Mouse (Mus musculus) v-Abl transformed pro-B cells (cell line): ENCODE results near the gene Slc11a2.
"Not testable (repeated sequence)": the region's sequence is repeated elsewhere in the genome, so short reads cannot be mapped to it uniquely, and the experiment has no call there.

Experiments used
- in situ Hi-C, 2 experiments: fragments of 400-800 bp; cut with MboI; formaldehyde crosslinking; loops; one replicate each; pipeline ENCODE4 v1.15.1; 2025; ENCODE audit not compliant: unreplicated experiment in 2 of 2

The Slc11a2 gene

GRCm38 (mm10) chr15:100443126-100443922, 18.5 kb upstream of the Slc11a2 start:
- in situ Hi-C loops = loop anchor here (10.0 kb wide), 2 partner anchors 49 to 59 kb away; no protein-coding TSS in a partner anchor

GRCm38 (mm10) chr15:100436518-100436917, 11.6 kb upstream of the Slc11a2 start:
- in situ Hi-C loops = no loop called here

- in situ Hi-C loops = no loop called here
These were observed 11.2 kb upstream of the Slc11a2 start for GRCm38 (mm10) chr15:100436112-100436511.

- in situ Hi-C loops = no loop called here
These were observed 8.4 kb upstream of the Slc11a2 start for GRCm38 (mm10) chr15:100433234-100433633.

- in situ Hi-C loops = no loop called here
These were observed 5.2 kb upstream of the Slc11a2 start for GRCm38 (mm10) chr15:100429959-100430565.

GRCm38 (mm10) chr15:100428296-100428905, 3.5 kb upstream of the Slc11a2 start:
- in situ Hi-C loops = no loop called here

- in situ Hi-C loops = no loop called here
These were observed 956 bp downstream of the Slc11a2 start for GRCm38 (mm10) chr15:100423916-100424315.

- in situ Hi-C loops = no loop called here
These were observed 1.7 kb downstream of the Slc11a2 start for GRCm38 (mm10) chr15:100422899-100423860.

GRCm38 (mm10) chr15:100422476-100422875, 2.4 kb downstream of the Slc11a2 start:
- in situ Hi-C loops = no loop called here

- in situ Hi-C loops = not testable (repeated sequence)
These were observed 3.1 kb downstream of the Slc11a2 start, which contains the start of gene Gm5475 for GRCm38 (mm10) chr15:100421758-100422197. TSS of gene Gm5475 (plus strand) at chr15:100422147.

GRCm38 (mm10) chr15:100421059-100421757, 3.7 kb downstream of the Slc11a2 start:
- in situ Hi-C loops = no loop called here

- in situ Hi-C loops = loop anchor here in 1 of 2 experiments (5.0 kb wide), 1 partner anchor 32 kb away; no protein-coding TSS in a partner anchor
These were observed 4.7 kb downstream of the Slc11a2 start for GRCm38 (mm10) chr15:100419901-100420745.

- in situ Hi-C loops = loop anchor here in 1 of 2 experiments (5.0 kb wide), 1 partner anchor 33 kb away; no protein-coding TSS in a partner anchor
These were observed 5.6 kb downstream of the Slc11a2 start for GRCm38 (mm10) chr15:100419311-100419710.

- in situ Hi-C loops = loop anchor here in 1 of 2 experiments (5.0 kb wide), 1 partner anchor 34 kb away; no protein-coding TSS in a partner anchor
These were observed 6.9 kb downstream of the Slc11a2 start for GRCm38 (mm10) chr15:100417854-100418450.

GRCm38 (mm10) chr15:100415684-100416083, 9.2 kb downstream of the Slc11a2 start:
- in situ Hi-C loops = loop anchor here in 1 of 2 experiments (5.0 kb wide), 1 partner anchor 37 kb away; no protein-coding TSS in a partner anchor

GRCm38 (mm10) chr15:100414942-100415341, 9.9 kb downstream of the Slc11a2 start:
- in situ Hi-C loops = loop anchor here in 1 of 2 experiments (5.0 kb wide), 1 partner anchor 37 kb away; no protein-coding TSS in a partner anchor

- in situ Hi-C loops = no loop called here
These were observed 10.9 kb downstream of the Slc11a2 start for GRCm38 (mm10) chr15:100414011-100414410.

- in situ Hi-C loops = no loop called here
These were observed 11.6 kb downstream of the Slc11a2 start for GRCm38 (mm10) chr15:100413306-100413705.
